Mouse (Mus musculus) cerebellum, postnatal 10 days (tissue): ENCODE measurements at regions not wholly inside any gene's neighbourhood (a gene's known extent, or its start where the extent isn't known, plus 50 kb on each side); places are given as distances from the start of the nearest gene placed in this dataset.
"Not testable (repeated sequence)": the region's sequence is repeated elsewhere in the genome, so short reads cannot be mapped to it uniquely, and the experiment has no call there.

Experiments
- DNase-seq, 2 experiments: peaks; one replicate each; pipeline ENCODE4 v3.0.0; 2021; ENCODE audit warnings: mixed read lengths in 2 of 2

DNA sequence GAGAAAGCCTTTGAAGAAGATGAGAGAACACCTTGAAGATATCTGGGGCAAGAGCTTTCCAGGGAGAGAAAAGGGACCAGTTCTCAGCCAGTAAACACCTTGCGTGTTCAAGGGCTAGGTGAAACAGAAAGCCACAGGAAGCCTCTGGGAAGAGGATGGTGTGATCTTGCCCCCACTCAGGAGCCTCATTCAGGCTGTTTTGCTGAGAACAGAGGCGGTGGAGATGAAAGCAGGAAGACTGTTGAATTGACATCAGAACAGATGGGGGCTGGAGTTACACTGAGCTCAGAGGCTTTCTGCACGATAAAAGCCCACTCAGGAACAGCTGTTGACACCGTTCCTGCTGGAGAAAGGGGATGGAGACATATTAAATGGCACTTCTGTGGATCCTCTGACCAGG lies 262.5 kb downstream of the Dad1 start:
- no peak for DNase-seq

DNA sequence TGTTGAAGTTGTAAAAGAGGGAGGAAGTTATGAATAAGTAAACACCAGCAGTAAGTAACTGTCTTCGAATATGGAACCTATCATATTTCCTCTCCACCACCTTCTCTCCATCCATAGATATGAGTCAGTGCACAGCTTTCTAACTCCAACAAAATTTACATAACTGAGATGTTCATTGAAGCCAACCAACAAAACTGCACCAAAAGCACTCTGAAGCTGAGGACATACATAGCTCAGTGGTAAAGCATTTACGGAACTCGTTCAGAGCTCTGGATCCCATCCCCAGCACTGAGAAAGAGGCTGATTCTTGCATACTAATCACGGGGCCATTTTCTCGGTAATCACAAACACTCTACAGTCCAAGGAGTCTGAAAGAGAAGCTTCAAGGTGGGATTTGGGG lies 273.1 kb downstream of the Dad1 start:
- DNase-seq, result no peak

DNA sequence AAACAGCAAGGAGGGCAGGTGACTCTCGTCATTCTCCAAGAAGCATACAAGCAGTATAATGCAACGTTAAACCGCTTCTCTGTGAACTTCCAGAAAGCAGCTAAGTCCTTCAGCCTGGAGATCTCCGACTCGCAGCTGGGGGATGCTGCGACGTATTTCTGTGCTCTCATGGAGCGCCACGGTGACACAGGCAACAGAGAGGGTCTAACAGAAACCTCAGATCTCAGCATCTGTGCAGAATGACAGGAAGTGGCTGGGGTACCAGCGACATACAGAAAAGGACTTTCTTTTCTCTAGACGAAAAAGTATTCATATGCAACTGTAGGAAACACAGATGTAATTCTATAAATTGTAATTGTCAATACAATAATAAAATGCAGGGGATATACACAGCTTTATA lies 292.5 kb downstream of the Dad1 start:
- DNase-seq, result not testable (repeated sequence)

DNA sequence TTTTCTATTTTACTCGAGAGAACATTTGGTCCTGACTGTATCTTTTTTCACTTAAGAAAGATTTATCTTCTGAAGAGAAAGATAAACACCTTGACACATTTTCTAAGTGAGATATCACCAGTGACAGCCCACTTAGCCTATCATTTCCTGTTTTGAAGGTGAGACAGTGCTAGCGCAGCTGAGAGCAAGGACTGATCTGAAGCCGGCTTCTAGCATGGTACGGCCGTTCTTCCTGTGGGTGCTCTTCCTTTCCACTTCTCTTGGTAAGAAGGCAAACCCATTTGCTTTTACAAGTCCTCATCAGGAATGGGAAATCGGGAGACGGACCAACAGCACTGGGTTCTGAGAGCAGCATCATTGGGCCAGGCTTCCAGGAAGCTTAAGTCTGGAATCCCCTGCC lies 293.1 kb downstream of the Dad1 start:
- DNase-seq, result no peak

DNA sequence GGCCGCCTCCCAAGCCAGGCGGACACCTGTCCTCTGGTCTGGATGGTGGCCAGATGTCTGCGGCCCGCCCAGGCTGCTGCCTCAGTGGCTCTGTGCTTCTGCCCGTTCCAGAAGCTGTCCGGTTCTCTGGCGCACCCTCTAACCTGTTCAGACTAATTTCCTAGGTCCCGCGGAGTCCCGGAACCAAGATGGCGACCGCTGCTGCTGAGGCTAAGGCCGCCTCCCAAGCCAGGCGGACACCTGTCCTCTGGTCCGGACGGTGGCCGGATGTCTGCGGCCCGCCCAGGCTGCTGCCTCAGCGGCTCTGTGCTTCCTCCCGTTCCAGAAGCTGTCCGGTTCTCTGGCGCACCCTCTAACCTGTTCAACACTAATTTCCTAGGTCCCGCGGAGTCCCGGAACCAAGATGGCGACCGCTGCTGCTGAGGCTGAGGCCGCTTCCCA lies 318.1 kb downstream of the Dad1 start:
- peak; percentile 54 to 80 for DNase-seq

DNA sequence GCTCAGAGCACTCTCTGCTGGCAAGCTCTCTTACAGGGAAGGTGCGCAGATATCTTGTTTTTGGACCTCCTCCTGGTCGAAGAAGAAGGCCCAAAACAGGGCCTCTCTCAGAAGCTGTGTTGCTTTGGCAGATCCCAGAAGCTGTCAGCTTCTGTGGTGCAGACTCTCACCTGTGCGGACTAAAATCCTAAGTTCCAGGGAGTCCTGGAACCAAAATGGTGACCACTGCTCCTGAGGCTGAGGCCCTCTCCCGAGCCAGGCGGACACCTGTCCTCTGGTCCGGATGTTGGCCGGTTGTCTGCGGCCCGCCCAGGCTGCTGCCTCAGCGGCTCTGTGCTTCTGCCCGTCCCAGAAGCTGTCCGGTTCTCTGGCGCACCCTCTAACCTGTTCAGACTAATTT lies 318.6 kb downstream of the Dad1 start:
- peak; percentile 54 to 58 for DNase-seq

DNA sequence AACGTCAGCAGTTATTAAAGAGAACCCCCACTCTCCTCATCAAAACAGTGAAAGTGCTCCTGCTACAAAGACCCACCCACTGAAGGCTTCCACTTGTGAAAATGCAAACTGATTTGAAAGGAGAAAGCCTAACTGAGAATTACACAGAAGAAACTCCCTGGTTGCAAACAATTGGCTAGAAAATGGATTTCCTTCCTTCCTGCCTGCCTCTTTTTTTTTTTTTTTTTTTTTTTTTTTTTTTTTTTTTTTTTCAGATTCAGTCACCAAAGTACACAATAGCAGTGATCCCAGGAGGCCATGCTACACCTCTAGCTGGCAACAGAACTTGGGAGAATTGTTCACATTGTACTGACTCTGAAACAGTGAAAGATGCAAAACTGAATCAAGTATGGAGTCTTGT lies 343.0 kb downstream of the Dad1 start:
- DNase-seq, result no peak

DNA sequence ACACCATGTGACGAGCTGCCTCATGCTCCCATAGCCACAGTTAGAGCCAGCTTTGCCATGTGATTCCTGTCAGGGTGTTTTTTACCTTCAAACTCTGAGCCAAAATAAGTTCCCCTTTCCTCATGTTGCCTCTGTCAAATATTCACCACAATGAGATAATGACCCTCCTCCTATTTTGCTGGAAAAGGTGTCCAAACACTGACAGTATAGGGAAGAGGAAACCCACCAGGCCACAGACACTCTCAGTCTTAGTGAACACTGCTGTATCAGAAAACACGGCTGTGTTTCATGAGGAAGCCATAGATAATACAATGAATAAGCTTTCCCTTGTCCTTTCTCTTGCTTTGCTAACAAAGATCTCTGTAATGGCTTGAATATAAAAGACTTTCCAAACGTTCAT lies 349.3 kb downstream of the Dad1 start:
- no peak for DNase-seq

DNA sequence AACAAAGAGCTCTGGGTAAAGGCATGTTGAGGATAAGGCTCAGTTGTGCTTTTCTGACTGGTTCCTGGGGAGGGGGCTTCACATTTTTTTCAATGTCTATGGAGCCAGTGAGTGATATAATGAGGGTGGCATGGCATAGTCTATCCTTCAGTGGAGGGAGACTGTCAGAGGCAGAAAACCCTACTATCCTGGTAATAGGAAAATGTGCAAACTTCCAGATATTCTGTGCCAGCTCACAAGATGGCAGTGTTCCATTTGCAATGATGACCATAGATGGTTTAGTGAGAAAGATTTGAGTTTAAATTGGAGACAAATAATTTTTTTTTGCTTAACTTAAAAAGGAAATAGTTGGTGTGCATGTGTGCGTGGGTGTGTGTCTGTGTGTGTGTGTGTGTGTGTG lies 352.8 kb downstream of the Dad1 start:
- no peak for DNase-seq

DNA sequence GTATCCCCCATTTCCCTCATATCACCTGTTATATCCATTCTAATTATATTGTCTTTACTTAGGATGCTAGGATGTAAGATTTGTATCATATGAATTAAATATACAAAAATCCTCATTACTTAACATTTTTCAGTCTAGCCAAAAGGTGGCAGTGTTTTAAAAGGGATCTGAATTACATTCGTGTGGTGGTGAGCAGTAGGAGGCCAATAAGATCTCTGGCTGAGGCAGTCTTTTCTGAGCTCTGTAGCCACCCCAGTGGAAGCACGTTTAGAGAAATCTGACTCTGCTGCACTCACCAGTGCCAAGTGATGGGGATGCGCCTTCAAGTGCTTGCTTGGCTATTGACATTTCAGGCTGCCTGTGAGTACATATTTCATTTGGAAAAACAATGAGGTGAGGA lies 372.6 kb downstream of the Dad1 start:
- peak; percentile 13 to 15 for DNase-seq

DNA sequence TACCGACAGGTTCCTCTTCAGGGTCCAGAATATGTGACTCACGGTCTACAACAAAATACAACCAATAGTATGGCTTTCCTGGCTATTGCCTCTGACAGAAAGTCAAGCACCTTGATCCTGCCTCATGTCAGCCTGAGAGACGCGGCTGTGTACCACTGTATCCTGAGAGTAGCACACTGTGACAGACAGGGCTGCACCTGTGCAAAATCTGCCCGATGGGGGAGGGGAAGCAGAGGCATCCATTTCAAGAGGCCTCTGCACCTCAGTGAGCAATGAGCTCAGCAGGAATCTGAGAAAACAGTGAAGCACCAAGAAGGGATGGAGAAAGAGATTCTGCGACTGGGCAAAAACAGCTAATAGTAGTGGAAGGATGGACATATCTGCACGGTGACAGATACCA lies 377.3 kb downstream of the Dad1 start:
- DNase-seq, result no peak

DNA sequence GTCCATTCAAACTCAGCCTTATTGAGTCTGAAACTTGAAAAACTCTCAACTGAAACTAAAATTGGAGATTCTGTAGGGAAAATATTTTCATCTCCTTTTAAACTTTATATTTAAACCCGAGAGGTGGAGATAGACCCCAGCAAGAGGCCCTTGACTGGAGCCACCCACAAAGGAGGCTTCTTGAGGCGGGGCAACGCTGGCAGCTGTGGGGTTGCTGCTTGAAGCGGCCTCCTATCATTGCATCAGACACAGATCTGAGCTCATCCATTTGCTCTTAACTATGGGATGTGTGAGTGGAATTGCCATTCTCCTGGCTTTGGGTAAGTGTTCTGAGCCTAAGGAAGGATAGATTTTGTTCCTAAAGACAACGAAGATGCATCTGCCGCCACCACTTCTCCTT lies 378.2 kb downstream of the Dad1 start:
- DNase-seq, result no peak

DNA sequence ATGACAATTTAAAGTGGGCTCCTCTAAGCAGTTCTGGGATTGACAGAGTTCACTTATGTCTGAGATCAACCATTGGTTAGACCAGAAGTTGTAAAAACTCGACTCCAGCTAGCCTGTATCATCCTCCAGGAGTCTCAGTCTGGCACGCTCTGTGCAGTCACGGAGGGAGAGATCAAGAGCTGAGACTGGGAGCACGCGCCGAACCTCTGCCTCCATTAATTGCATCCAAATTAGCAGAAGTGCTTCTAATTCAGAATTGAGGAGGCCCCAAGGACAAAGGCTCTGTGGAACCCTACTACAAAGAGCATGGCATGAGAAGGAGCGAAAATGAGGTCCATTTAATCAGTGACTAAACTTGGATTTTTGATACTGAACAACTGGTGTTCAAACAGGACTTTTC lies 406.9 kb downstream of the Dad1 start:
- DNase-seq, result no peak

DNA sequence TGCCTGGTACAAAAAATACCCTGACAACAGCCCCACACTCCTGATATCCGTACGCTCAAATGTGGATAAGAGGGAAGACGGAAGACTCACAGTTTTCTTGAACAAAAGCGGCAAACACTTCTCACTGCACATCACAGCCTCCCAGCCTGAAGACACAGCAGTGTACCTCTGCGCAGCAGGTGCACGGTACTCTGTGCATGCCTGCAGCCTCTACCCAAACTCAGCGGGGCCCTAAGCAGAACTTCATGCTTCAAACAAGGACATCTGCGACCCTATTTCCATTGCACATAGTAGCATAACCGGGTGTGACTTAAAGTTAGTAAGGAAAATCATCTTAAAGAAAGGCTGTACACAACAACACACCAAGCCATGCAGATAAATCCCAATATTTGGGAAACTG lies 408.3 kb downstream of the Dad1 start:
- no peak for DNase-seq

DNA sequence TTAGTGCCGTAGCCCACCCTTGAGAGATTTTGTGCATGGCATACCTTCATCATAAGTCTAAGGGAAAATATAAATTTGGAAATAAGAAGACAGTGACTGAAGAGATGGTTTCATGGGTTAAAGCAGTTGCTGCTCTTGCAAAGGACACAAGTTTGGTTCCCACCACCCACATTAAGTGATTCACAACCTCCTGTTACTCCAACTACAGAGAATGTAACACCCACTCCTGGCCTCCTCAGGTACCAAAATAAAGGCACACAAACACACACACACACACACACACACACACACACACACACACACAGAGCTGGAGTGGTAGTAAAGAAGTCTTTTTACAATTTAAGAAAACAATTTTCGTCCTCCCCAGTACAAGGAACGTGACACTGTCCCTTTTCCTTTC lies 421.4 kb downstream of the Dad1 start:
- no peak for DNase-seq

DNA sequence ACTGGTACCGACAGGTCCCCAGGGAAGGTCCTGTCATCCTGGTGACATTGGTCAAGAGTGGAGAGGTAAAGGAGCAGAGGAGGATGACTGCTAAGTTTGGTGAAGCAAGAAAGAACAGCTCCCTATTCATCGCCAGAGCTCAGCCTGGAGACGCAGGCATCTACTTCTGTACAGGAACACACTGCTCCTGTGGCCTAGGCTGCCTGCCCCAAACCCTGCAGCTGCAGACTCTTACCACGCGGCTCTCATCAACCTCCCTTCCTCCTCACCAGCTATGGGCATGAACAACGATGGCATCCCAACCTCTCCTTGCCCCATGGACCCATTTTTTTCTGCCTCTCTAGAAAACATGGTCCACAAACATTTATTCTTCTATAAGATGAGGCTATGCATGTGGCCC lies 422.3 kb downstream of the Dad1 start:
- no peak for DNase-seq

DNA sequence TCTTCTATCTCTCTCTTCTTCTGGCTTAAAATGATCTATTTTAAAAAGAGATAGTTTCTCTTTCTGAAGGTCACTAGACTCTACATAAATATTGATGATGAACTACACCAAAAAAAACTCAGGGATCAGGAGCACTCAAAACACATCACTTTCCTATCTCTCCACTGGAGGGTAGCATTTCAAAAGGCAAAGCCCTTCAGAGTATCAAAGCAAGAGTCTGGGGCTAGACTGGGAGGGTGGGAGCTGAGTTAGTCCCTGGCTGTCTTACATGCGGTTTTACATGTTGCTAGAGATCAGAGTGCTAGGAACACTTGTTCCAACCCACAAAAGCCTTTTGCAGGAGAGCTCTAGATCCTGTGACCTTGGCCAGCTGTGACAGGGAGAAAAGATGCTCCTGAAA lies 423.2 kb downstream of the Dad1 start:
- peak in 1 of 2 experiments; percentile 2 for DNase-seq

DNA sequence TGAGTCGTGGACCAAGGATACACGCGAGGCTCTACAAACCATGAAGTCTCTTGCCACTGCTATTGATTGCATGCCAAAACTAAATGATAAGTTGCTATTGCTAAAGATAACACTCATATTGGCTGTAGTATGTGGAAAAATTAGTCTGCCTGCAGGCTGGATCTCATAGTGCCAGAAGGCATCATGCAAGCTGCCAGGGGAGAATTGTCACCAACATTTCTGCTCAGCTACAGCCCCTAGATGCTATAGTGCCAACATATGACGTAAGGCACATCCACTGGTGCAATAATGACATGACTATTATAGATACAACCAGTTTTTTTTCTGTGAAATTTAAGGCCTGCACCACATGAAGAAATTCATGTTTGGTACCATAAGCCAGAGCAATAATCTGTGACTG lies 427.1 kb downstream of the Dad1 start:
- DNase-seq, result no peak

DNA sequence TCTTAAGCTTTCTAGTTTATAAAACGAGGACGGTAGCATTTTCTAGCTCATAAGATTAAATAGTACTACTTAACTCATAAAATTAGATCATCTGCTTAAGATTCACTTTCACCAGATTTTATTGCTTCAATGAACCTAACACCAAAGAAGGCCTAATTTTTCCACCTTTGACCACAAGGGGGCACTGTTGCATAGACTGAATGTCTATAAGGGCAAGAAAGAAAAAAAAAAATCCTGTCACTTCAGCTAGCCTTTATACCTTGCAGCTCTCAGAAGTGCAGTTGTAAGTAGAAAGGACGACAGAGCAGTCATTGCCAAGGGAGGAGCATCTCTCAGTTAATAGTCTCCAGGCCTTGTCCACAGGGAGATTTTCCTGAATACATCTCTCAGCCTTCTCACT lies 447.7 kb downstream of the Dad1 start:
- DNase-seq, result peak; percentile 84 to 90

DNA sequence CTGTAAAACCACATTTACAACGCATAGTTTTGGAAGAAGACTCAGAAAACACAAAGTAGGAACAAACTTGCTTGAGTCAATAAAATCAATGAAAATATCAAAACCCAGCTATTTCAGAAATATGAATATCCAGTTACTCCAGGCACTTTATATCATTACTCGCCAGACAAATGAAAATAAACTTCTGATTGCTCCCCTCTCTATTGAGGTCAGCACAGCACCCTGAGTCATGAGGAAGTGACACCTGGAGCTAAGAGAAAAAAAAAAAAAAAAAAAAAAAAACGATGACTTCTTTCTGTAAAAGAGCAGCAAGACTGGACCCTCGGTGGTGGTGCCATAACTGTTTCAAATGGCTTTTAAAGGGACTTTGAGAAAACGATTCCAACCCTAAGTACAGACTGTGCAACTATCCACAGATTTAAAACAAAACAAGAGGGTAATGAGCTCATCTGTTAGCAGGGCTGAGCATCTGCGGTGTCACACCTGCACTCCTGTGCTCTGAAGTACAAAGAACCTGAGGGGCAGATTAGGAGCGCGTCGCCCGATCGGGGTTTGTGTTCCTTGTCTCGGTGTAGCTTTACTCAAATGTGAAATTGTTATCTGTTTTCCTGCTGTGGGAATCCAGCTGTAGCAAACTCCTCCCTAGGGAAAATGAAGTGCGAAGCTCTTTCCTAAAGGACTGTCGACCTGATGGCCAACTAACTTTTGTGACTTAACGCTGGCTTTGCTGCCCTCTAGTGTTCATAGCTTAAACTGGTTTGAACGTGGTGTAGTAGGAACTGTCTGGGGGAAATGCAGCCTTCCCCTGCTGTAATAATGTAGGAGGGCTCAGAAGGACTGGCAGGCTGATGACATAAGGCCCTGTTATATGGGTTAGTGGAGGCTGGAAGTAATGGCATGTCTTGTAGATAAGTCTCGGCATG lies 449.9 kb downstream of the Dad1 start:
- DNase-seq, result peak; percentile 68 to 73

DNA sequence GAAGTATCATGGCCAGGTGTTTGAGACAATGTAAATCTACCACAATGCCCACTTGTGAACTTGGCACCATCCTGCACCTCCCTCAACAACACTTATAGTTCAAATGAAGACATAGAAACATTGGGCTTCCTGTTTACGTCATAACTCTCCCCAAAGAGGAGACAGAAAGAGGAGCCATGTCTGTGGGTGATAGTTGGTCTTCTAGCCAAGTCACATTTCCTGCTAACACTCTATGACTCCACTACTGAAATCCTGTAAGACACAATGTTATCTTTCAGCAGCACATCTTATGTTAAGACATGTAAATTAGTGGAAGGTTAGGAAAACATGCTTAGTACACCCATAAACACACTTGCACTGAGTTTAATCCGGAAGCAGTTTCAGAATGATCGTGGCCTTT lies 451.4 kb downstream of the Dad1 start:
- DNase-seq, result no peak

DNA sequence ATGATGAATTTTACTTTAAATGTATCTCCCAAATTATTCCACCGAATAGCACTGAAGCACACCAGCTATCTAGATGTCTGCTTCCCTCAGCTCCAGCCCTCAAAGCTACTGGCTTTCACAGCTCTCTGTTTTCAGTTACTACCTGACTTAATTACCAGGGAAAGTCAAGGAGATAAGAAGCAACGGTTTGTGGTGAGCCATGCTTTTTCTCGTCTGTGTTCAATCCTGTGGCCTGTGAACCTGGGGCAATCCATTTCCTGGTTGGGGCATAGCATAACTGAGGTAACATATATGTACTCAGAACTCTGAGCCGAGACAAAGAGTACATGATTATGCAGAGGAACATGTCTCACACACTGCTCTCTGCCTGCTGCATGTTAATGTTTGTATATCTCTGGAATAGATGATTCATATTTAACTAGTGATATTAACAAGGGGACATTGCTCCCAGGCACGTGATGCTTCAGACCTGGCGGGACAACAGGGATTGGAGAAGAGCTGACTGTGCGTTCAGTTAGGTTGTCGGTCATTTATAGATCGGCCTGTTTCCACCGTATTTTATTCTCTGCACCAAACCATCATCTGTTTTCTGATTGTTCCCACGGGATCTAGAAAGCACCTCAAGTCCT lies 453.3 kb downstream of the Dad1 start:
- no peak for DNase-seq

DNA sequence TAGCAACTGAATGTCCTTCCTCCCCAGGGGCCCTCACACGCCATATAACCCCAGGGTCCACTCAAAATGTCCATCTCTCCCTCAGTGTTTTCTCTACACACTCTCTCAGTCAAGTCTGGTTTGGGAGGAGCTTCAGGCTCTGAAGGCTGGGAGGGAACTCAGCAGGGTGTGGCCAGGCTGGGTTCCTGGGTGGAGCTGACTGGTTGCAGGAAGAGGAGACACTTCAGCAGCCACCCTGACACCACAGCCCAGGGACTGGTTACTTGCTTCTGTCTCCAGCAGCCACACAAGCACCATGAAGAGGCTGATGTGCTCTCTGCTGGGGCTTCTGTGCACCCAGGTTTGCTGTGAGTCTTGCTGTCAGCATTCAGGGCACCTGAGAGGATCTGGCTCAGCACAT lies 458.7 kb downstream of the Dad1 start:
- DNase-seq, result not testable (repeated sequence)

DNA sequence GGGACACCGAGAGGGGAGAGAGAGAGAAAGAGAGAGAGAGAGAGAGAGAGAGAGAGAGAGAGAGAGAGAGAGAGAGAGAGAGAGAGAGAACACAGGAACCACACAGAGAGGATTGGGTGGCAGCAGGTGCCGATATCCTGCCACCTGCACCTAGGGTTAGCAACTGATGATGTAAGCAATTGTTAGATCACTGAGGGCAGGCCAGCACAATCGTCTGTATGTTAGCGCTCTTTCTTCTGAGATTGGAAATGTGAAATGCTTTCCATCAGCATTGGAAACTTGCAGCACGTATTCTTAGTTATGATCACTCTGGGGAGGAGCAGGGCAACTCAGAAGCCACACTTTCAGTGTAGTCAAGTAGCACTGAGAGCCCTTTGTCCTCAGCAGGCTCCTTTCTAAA lies 459.4 kb downstream of the Dad1 start:
- DNase-seq, result no peak

DNA sequence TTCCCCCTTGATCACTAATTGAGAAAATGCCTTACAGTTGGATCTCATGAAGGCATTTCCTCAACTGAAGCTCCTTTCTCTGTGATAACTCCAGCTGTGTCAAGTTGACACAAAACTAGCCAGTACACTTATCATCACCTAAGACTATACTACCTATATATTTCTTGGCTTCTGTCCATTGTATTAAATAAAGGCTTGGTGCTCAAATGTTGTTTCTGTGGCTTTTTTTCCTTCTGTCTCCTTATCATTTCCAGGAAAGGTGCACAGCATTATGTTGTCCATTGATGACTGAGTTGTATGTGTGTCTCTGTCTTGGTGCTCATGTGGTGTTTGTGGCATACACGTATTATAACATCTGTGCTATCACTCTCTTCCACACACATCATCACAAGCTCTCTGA lies 461.5 kb downstream of the Dad1 start:
- DNase-seq, result not testable (repeated sequence)
